Mouse (Mus musculus) G1E (cell line): Measurements from ENCODE around the gene Ccdc7b.
"Not testable (repeated sequence)": the region's sequence is repeated elsewhere in the genome, so short reads cannot be mapped to it uniquely, and the experiment has no call there.

Experiments used
- CTCF ChIP-seq: IDR thresholded peaks from 2 replicates; pipeline ENCODE4 v1.5.1; 2012; ENCODE audit warnings: low read depth, low read length, inconsistent platforms, mixed read lengths
- GATA1 ChIP-seq: IDR thresholded peaks from 2 replicates; pipeline ENCODE4 v1.6.1; 2012; ENCODE audit warnings: borderline replicate concordance, low read length, inconsistent platforms, mixed read lengths

DNA sequence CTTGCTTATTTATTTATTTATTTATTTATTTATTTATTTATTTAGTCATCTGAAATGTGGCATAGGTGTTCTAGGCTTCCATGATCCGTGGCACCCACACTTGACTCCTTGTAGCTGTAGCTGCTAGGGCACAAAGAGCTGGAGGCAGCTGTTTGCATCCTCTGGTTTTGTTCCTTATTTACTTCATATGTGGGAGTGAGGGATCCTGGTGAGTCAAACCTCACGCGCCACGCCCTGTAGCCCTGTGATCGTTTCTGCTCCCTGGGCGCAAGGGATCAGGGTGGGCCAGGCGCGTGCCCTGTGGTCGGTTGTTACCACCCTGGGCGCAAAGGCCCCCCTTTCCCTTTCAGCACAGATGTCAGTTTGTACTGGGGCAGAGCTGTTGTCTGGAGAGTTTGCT is at the start of gene Ccdc7b:
- not testable (repeated sequence) for TF ChIP-seq GATA1, CTCF
